In the genomic region with DNA sequence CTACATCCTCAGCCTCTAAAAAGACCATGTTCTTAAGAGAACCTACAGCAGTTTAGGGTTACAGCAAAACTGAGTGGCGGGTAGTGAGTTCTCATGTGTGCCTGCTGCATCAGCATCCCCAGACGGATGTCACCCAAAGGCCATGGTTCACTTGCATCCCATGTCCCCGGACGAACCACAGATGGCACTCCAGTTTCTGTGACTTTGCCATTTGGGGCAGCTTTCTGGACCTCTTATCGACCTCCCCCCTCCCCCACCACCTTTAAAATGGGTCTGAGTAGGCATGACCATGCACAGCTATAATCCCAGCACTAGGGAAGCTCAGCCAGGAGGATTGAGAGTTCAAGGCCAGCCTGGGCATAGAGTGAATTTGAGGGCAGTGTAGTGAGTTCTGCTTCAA, we compare ENCODE assay signal across 16 mouse cellular contexts. TPM values are rescaled to one million over a fixed set of nuclear protein-coding genes. Genes with fewer than 3 reads are reported as not detected.
A peak's percentile ranks its signal among the peaks of the same experiment; 100 is the strongest.
DNase-seq lines count a peak whose midpoint lies in the region; ATAC-seq and TF ChIP-seq lines count a peak whose summit lies in the region.
"Had no signal": no experiment of that assay in that cellular context is flagged by ENCODE, and none has a peak within 500 bp of the region (broad histone marks: within the 10 kb centered on the region; RNA-seq: fewer than 3 reads in every experiment).

No protein-coding gene starts in this region.

- no peak overlapping the region for H3K4me3 ChIP-seq in heart, embryonic 10.5 days
- no peak overlapping the region for H3K4me3 ChIP-seq in liver, adult 2 months (ENCODE audit: insufficient read depth, low read depth, low read length)
- no peak overlapping the region for H3K4me3 ChIP-seq in liver, embryonic 12.5 days
- H3K4me3 ChIP-seq in testis, adult 2 months (ENCODE audit: control insufficient read depth, low read depth, low read length), result no peak overlapping the region
- H3K4me3 ChIP-seq in small intestine, adult 2 months (ENCODE audit: low read depth, low read length), result no peak overlapping the region
- H3K4me3 ChIP-seq: embryonic facial prominence, embryonic 15.5 days; forebrain, embryonic 15.5 days; hindbrain, embryonic 10.5 days; intestine, embryonic 15.5 days had no signal

- H3K9me3 ChIP-seq in heart, embryonic 10.5 days, result no peaks in the 10 kb centered on the region
- H3K9me3 ChIP-seq in liver, embryonic 12.5 days (replicated peaks), result no peaks in the 10 kb centered on the region
- H3K9me3 ChIP-seq: embryonic facial prominence, embryonic 15.5 days; forebrain, embryonic 15.5 days; hindbrain, embryonic 10.5 days; intestine, embryonic 15.5 days had no signal

- H3K27ac ChIP-seq in heart, embryonic 10.5 days, result peak overlapping the region; percentile 42; the same call in 1 of the 2 replicates
- peak overlapping the region; percentile 76 for H3K27ac ChIP-seq in liver, adult 2 months (replicated peaks; ENCODE audit: insufficient read depth, low read depth, low read length)
- no peak overlapping the region for H3K27ac ChIP-seq in liver, embryonic 12.5 days
- H3K27ac ChIP-seq in testis, adult 2 months (ENCODE audit: control insufficient read depth, insufficient read depth, low read depth, low read length), result peak overlapping the region; percentile 55
- peak overlapping the region; percentile 10; the same call in 1 of the 2 replicates for H3K27ac ChIP-seq in small intestine, adult 2 months (ENCODE audit: insufficient read depth, low read depth, low read length)
- H3K27ac ChIP-seq: embryonic facial prominence, embryonic 15.5 days; forebrain, embryonic 15.5 days; hindbrain, embryonic 10.5 days; hindbrain, embryonic 14.5 days; intestine, embryonic 15.5 days had no signal

- ATAC-seq in liver, embryonic 12.5 days, result no peak
- ATAC-seq: forebrain, embryonic 15.5 days; intestine, embryonic 15.5 days had no signal

- no peaks in the 10 kb centered on the region for H3K27me3 ChIP-seq in heart, embryonic 10.5 days (ENCODE audit: insufficient read depth, poor library complexity, severe bottlenecking)
- no peaks in the 10 kb centered on the region for H3K27me3 ChIP-seq in liver, adult 2 months (ENCODE audit: control insufficient read depth, insufficient read depth, low read length)
- H3K27me3 ChIP-seq in liver, embryonic 12.5 days (replicated peaks), result no peaks in the 10 kb centered on the region
- H3K27me3 ChIP-seq in testis, adult 2 months (ENCODE audit: control insufficient read depth, insufficient read depth, low read length), result no peaks in the 10 kb centered on the region
- no peaks in the 10 kb centered on the region for H3K27me3 ChIP-seq in small intestine, adult 2 months (ENCODE audit: control insufficient read depth, insufficient read depth, low read length)
- H3K27me3 ChIP-seq: embryonic facial prominence, embryonic 15.5 days; forebrain, embryonic 15.5 days; intestine, embryonic 15.5 days had no signal

- peaks cover 14% of the 10 kb centered on the region; the same call in 1 of the 2 replicates for H3K79me2 ChIP-seq in liver, adult 2 months (ENCODE audit: control insufficient read depth, insufficient read depth, low read length)

- TF ChIP-seq CTCF in liver, adult 2 months (IDR thresholded peaks at IDR 0.05; ENCODE audit: low read depth, low read length), result no peak
- TF ChIP-seq CTCF in testis, adult 2 months (IDR thresholded peaks at IDR 0.05; ENCODE audit: control insufficient read depth, insufficient read depth, insufficient replicate concordance, low read depth, low read length), result no peak
- no peak for TF ChIP-seq CTCF in small intestine, adult 2 months (IDR thresholded peaks at IDR 0.05; ENCODE audit: extremely low read depth, insufficient read length, insufficient replicate concordance, low read depth, low read length)

- TF ChIP-seq POLR2A in liver, adult 2 months (IDR thresholded peaks at IDR 0.05; ENCODE audit: extremely low read depth, insufficient read depth, low read length), result no peak
- TF ChIP-seq POLR2A in testis, adult 2 months (IDR thresholded peaks at IDR 0.05; ENCODE audit: control insufficient read depth, low read depth, low read length), result no peak
- no peak for TF ChIP-seq POLR2A in small intestine, adult 2 months (IDR thresholded peaks at IDR 0.05; ENCODE audit: low read depth, low read length)

- no peak for DNase-seq in heart, embryonic 10.5 days (ENCODE audit: low spot score)
- DNase-seq in heart, postnatal 36 days, result no peak
- DNase-seq in liver, adult 2 months (ENCODE audit: extremely low read depth, low read depth, low spot score), result peak; percentile 91
- DNase-seq in testis, postnatal 10 days (ENCODE audit: low spot score), result no peak
- no peak for DNase-seq in cerebellum, adult 9-10 months
- DNase-seq: cerebellum, adult 2 months; cerebellum, postnatal 14 days; embryo, embryonic 11 days had no signal

- H3K9ac ChIP-seq in liver, adult 2 months (ENCODE audit: low read depth, low read length), result no peak overlapping the region
- H3K9ac ChIP-seq in liver, embryonic 12.5 days, result no peak overlapping the region
- H3K9ac ChIP-seq: embryonic facial prominence, embryonic 15.5 days; forebrain, embryonic 15.5 days; hindbrain, embryonic 14.5 days; intestine, embryonic 15.5 days had no signal

- H3K4me1 ChIP-seq in heart, embryonic 10.5 days, result peaks cover 53% of the 10 kb centered on the region
- peaks cover 55% of the 10 kb centered on the region for H3K4me1 ChIP-seq in liver, adult 2 months (ENCODE audit: control insufficient read depth, insufficient read depth, low read length)
- peaks cover 34% of the 10 kb centered on the region for H3K4me1 ChIP-seq in liver, embryonic 12.5 days
- peaks cover 6% of the 10 kb centered on the region for H3K4me1 ChIP-seq in testis, adult 2 months (ENCODE audit: control insufficient read depth, insufficient read depth, low read length)
- H3K4me1 ChIP-seq in small intestine, adult 2 months (ENCODE audit: control insufficient read depth, insufficient read depth, insufficient read length, low read length), result peaks cover 10% of the 10 kb centered on the region

- H3K4me2 ChIP-seq in liver, embryonic 12.5 days, result no peak overlapping the region
- H3K4me2 ChIP-seq: embryonic facial prominence, embryonic 15.5 days; forebrain, embryonic 15.5 days; hindbrain, embryonic 14.5 days; intestine, embryonic 15.5 days had no signal

- intact Hi-C loops in heart, postnatal 36 days (cut with DNase I), result no loop called here

- WGBS in heart, embryonic 10.5 days, result 84% methylated on average over 5 of the region's 5 CpGs
- 28% methylated on average over 5 of the region's 5 CpGs for WGBS in liver, adult 2 months
- WGBS in liver, embryonic 12.5 days (ENCODE audit: insufficient replicate concordance), result 79% methylated on average over 5 of the region's 5 CpGs
- WGBS in small intestine, adult 2 months, result 89% methylated on average over 5 of the region's 5 CpGs

- H3K36me3 ChIP-seq in heart, embryonic 10.5 days, result peaks cover 37% of the 10 kb centered on the region; the same call in 1 of the 2 replicates
- no peaks in the 10 kb centered on the region for H3K36me3 ChIP-seq in liver, adult 2 months (ENCODE audit: control insufficient read depth, insufficient read depth, low read length)
- peaks cover 11% of the 10 kb centered on the region; the same call in 1 of the 2 replicates for H3K36me3 ChIP-seq in liver, embryonic 12.5 days
- H3K36me3 ChIP-seq in testis, adult 2 months (ENCODE audit: control insufficient read depth, insufficient read depth, low read length), result no peaks in the 10 kb centered on the region
- H3K36me3 ChIP-seq in small intestine, adult 2 months (ENCODE audit: control insufficient read depth, insufficient read depth, low read length), result no peaks in the 10 kb centered on the region
- H3K36me3 ChIP-seq: forebrain, embryonic 15.5 days had no signal

RNA-seq across cellular contexts. Expression of a gene that starts 31.3 kb away (rescaled TPM):
- polyA plus RNA-seq in heart, embryonic 10.5 days (2016; fragmentation: Nextera tagmentation; extraction: Ambion mirVana), result 28.8 and 31.5 TPM in 2 replicates
- 100 to 1,000 TPM in 1 of 2 experiments, 10 to 100 TPM in 1; 49.6 to 105 TPM for total RNA-seq in heart, postnatal 36 days (2021)
- 10.5 and 10.7 TPM in 2 replicates for total RNA-seq in liver, adult 2 months (2014; rRNA removed)
- polyA plus RNA-seq in liver, adult 2 months (2012; rRNA removed), result 22.2 and 40.0 TPM in 2 replicates
- 28.6 and 28.7 TPM in 2 replicates for polyA plus RNA-seq in liver, embryonic 12.5 days (2016; fragmentation: Nextera tagmentation; extraction: Ambion mirVana)
- polyA plus RNA-seq in testis, adult 2 months (2012; rRNA removed), result 19.7 and 24.5 TPM in 2 replicates
- 28.1 and 33.5 TPM in 2 replicates for polyA plus RNA-seq in small intestine, adult 2 months (2012; rRNA removed)

RNA-seq across cellular contexts. Expression of a gene that starts 31.9 kb away (rescaled TPM):
- 130 and 150 TPM in 2 replicates for polyA plus RNA-seq in heart, embryonic 10.5 days (2016; fragmentation: Nextera tagmentation; extraction: Ambion mirVana)
- total RNA-seq in heart, postnatal 36 days (2021), result 10 to 100 TPM; 47.5 to 56.2 TPM
- total RNA-seq in liver, adult 2 months (2014; rRNA removed), result 30.7 and 34.6 TPM in 2 replicates
- polyA plus RNA-seq in liver, adult 2 months (2012; rRNA removed), result 93.3 and 106 TPM in 2 replicates
- polyA plus RNA-seq in liver, embryonic 12.5 days (2016; fragmentation: Nextera tagmentation; extraction: Ambion mirVana), result 44.6 and 45.7 TPM in 2 replicates
- polyA plus RNA-seq in testis, adult 2 months (2012; rRNA removed), result 115 and 122 TPM in 2 replicates
- polyA plus RNA-seq in small intestine, adult 2 months (2012; rRNA removed), result 64.7 and 68.6 TPM in 2 replicates
